Mouse (Mus musculus) lung, embryonic 15.5 days (tissue): Measurements from ENCODE around the gene Fgfr2. TPM values are rescaled to one million over a fixed set of nuclear protein-coding genes. Genes with fewer than 3 reads are reported as not detected.

ENCODE experiments used
- ATAC-seq: fragments of 200-750 bp; cut with Nextera tagmentation; 2 replicates; pipeline ENCODE4 v1.8.0; 2017; ENCODE audit warnings: moderate number of reproducible peaks, borderline replicate concordance; ENCODE audit not compliant: low FRiP score, low TSS enrichment; ENCODE audit errors: extremely low read depth
- H3K27ac ChIP-seq: fragments of 300-500 bp; sonication (generic); 2 replicates; pipeline ENCODE4 v1.5.1; 2015; ENCODE audit warnings: moderate library complexity, mild to moderate bottlenecking, inconsistent platforms
- H3K27me3 ChIP-seq: fragments of 300-500 bp; sonication (generic); 2 replicates; pipeline ENCODE4 v1.6.1; 2015; ENCODE audit warnings: inconsistent platforms
- H3K36me3 ChIP-seq: fragments of 300-500 bp; sonication (generic); 2 replicates; pipeline ENCODE4 v1.6.1; 2015; ENCODE audit warnings: inconsistent platforms
- H3K4me1 ChIP-seq: fragments of 300-500 bp; sonication (generic); 2 replicates; pipeline ENCODE4 v1.6.1; 2015; ENCODE audit warnings: inconsistent platforms
- H3K4me2 ChIP-seq: fragments of 300-500 bp; sonication (generic); 2 replicates; pipeline ENCODE4 v1.6.1; 2015; ENCODE audit warnings: inconsistent platforms, mild to moderate bottlenecking, moderate library complexity
- H3K4me3 ChIP-seq: fragments of 300-500 bp; sonication (generic); 2 replicates; pipeline ENCODE4 v1.5.1; 2015; ENCODE audit warnings: mild to moderate bottlenecking, inconsistent platforms
- H3K9ac ChIP-seq: fragments of 300-500 bp; sonication (generic); 2 replicates; pipeline ENCODE4 v1.6.1; 2015; ENCODE audit warnings: inconsistent platforms
- H3K9me3 ChIP-seq: fragments of 300-500 bp; sonication (generic); 2 replicates; pipeline ENCODE4 v1.6.1; 2016; ENCODE audit warnings: inconsistent platforms
- WGBS: fragments of 180-500 bp; shearing (Covaris S2); methylation state at CpG from one replicate; pipeline ENCODE4 v1.1.7; 2015; 5-methylcytosine and 5-hydroxymethylcytosine counted together
- polyA plus RNA-seq: library from polyadenylated mRNA; unstranded; fragments of >200 nt; fragmentation: Nextera tagmentation; extraction: Ambion mirVana; gene quantifications from 2 replicates; pipeline ENCODE4 v1.2.1, GENCODE M21; 2015

The Fgfr2 gene
- polyA plus RNA-seq, 1 experiment from 2014 or later = 160 TPM

DNA sequence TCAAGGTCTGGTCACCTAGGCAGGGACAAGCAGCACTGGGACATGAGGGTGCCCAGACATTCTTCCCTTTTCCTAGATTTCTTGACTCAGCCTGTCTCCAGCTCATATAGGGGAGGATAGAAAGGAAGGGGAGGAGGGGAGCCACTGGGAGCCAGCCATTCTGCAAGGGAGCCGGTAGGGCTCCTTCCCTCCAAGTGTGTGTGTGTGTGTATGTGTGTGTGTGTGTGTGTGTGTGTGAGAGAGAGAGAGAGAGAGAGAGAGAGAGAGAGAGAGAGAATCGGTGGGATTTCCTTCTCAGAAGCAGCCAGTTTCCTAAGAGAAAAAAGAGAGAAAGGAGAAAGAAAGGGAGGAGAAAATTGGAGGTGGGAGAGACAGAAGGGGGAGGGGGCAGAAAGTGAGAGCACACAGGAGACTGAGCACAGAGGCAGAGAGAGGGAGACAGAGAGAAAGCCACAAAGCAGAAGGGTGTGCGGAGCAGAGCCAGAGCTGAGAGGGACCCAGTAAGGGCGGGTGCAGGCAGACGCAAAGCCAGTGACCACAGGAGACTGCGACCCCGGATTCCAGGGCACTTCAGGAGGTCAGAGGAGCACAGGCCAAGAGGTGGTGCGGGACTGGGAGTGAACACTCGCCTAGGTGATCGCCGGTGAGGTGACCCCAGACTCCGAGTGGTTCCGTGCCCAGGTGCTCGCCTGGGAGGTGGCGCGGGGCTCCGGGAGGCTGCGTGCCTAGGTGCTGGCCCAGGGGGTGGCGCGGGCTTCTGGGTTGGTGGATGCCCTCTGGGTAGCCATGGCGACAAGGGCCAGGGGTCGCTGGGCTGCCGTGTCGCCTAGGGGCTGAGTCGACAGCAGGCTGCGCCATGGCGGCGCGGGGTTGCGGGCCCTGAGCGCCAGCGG lies 1156.9 kb downstream of the Fgfr2 start, which contains the start of gene Gpr26:
Gene Gpr26 (plus strand): TSS at position 438 of the 893 bp plus-strand sequence.
- Histone ChIP-seq H3K27me3 (peaks cover 42% of the 10 kb centered on the region), H3K4me2 (no peak within 1 kb of the TSS), H3K9ac (no peak within 1 kb of the TSS), H3K36me3 (no peaks in the 10 kb centered on the region), H3K27ac (no peak within 1 kb of the TSS), H3K4me1 (no peaks in the 10 kb centered on the region), H3K9me3 (no peaks in the 10 kb centered on the region), H3K4me3 (no peak within 1 kb of the TSS)
- peak; percentile 19; the same call in 1 of the 2 replicates for ATAC-seq
- 3% methylated on average over 32 of the region's 32 CpGs for WGBS

DNA sequence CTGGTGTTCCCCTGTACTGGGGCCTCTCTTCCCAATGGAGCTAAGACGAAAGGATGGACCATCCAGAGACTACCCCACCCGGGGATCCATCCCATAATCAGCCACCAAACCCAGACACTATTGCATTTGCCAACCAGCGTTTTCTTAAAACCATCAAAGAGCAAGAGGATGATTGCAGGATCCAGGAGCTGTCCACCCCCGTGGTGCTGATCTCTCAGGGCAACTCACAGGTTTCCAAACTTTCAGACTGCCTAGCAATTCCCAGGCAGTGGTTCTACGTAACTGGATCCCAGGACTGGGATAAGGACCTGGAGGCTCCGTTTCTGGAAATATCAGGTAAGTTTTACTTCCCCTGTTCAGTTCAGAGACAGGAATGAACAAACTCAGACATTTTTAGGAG lies 1162.6 kb downstream of the Fgfr2 start:
- no peaks in the 10 kb centered on the region for H3K4me1 ChIP-seq
- H3K4me3 ChIP-seq = no peak overlapping the region
- no peak for ATAC-seq
- H3K27me3 ChIP-seq = peaks cover 7% of the 10 kb centered on the region
- H3K27ac ChIP-seq = no peak overlapping the region
- 25% methylated on average over 6 of the region's 6 CpGs for WGBS
- no peaks in the 10 kb centered on the region for H3K36me3 ChIP-seq
- H3K4me2 ChIP-seq = no peak overlapping the region
- no peaks in the 10 kb centered on the region for H3K9me3 ChIP-seq
- no peak overlapping the region for H3K9ac ChIP-seq

DNA sequence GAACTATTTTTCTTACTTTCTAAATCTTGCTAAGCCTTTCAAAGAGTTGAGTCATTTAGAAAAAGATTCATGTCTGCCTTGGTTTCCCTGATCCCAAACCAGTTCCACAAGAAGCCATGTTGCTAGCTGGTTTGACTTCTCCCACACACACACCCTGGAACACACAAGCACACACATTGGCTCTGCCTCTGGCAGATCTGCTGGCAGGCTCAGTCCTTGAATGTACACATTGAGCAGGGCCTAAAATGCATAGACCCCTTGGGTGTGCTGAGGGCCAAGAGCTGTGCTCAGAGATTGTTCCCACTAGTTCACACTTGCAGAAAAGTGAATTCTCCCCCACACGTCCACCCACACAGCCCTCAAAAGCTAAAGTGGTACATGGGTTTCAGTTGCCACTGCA lies 1164.4 kb downstream of the Fgfr2 start:
- Histone ChIP-seq H3K4me1 (no peaks in the 10 kb centered on the region), H3K9ac (no peak overlapping the region), H3K36me3 (no peaks in the 10 kb centered on the region), H3K4me2 (no peak overlapping the region), H3K4me3 (no peak overlapping the region), H3K27ac (no peak overlapping the region), H3K27me3 (no peaks in the 10 kb centered on the region), H3K9me3 (no peaks in the 10 kb centered on the region)
- 43% methylated on average over 1 of the region's 1 CpGs for WGBS
- ATAC-seq = no peak

DNA sequence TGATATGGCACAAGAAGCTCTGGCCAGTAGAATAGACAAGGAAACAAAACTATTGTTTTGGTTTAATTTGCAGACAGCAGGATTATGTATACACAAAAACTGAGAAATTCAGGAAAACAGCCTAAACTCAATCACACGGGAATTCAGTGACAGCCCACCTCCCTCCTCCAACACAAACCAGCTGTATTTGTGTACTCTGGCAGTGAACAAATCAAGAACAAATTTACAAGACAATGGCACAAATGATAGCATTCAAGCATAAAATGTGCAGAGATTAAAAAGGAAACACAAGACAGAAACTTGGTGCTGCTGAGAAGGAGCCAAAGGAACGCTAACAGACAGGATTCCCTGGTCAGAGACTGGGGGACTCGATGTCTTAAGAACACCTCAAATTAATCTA lies 1169.7 kb downstream of the Fgfr2 start:
- no peaks in the 10 kb centered on the region for H3K36me3 ChIP-seq
- 72% methylated on average over 3 of the region's 3 CpGs for WGBS
- H3K4me1 ChIP-seq = no peaks in the 10 kb centered on the region
- H3K9ac ChIP-seq = no peak overlapping the region
- ATAC-seq = no peak
- no peaks in the 10 kb centered on the region for H3K9me3 ChIP-seq
- H3K27ac ChIP-seq = no peak overlapping the region
- H3K4me3 ChIP-seq = no peak overlapping the region
- no peaks in the 10 kb centered on the region for H3K27me3 ChIP-seq
- no peak overlapping the region for H3K4me2 ChIP-seq

DNA sequence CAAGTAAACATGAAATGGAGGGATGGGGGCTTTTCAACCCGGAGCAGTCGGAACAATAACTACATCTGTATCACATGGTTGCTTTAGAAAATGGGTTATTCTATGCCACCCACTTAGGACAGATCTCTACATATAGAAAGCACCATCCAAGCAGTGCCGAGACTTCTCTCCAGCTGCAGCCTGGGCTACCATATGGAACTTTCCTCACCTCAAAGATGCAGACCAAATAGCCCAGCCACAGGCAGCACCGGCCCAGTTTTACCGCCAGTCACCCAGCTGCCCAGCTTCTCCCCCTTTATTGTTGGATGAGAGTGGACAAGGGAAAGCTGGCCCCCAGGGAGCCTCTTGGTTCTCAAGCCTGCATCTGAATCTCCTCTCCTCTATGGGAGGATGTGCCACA lies 1172.0 kb downstream of the Fgfr2 start:
- no peaks in the 10 kb centered on the region for H3K27me3 ChIP-seq
- no peak overlapping the region for H3K4me2 ChIP-seq
- no peaks in the 10 kb centered on the region for H3K9me3 ChIP-seq
- H3K4me3 ChIP-seq = no peak overlapping the region
- H3K36me3 ChIP-seq = no peaks in the 10 kb centered on the region
- H3K9ac ChIP-seq = no peak overlapping the region
- no peak overlapping the region for H3K27ac ChIP-seq
- no peaks in the 10 kb centered on the region for H3K4me1 ChIP-seq
- WGBS = 73% methylated on average over 5 of the region's 5 CpGs
- ATAC-seq = no peak

DNA sequence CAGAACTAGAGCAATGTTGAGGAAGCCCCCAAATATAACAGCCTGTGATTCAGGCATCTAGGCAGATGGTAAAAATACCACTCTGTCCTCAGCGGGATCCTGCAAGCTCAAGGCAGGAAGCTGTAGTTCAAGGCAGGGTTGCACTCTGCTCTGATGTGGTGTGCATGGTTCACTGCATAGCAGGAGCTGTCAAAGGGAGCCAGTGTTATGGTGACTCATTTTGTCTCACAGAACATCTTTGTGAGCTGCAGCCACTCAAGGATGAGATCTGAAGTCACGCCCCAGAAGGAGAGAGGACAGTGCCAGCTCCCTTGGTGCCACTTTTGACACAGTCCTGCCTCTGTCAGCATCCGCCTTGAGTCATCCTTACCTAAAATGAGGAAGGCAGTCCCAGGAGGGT lies 1185.5 kb downstream of the Fgfr2 start:
- H3K27ac ChIP-seq = no peak overlapping the region
- no peaks in the 10 kb centered on the region for H3K27me3 ChIP-seq
- no peaks in the 10 kb centered on the region for H3K4me1 ChIP-seq
- 73% methylated on average over 3 of the region's 3 CpGs for WGBS
- no peak for ATAC-seq
- no peak overlapping the region for H3K4me3 ChIP-seq
- H3K9ac ChIP-seq = no peak overlapping the region
- H3K4me2 ChIP-seq = no peak overlapping the region
- no peaks in the 10 kb centered on the region for H3K36me3 ChIP-seq
- H3K9me3 ChIP-seq = no peaks in the 10 kb centered on the region

DNA sequence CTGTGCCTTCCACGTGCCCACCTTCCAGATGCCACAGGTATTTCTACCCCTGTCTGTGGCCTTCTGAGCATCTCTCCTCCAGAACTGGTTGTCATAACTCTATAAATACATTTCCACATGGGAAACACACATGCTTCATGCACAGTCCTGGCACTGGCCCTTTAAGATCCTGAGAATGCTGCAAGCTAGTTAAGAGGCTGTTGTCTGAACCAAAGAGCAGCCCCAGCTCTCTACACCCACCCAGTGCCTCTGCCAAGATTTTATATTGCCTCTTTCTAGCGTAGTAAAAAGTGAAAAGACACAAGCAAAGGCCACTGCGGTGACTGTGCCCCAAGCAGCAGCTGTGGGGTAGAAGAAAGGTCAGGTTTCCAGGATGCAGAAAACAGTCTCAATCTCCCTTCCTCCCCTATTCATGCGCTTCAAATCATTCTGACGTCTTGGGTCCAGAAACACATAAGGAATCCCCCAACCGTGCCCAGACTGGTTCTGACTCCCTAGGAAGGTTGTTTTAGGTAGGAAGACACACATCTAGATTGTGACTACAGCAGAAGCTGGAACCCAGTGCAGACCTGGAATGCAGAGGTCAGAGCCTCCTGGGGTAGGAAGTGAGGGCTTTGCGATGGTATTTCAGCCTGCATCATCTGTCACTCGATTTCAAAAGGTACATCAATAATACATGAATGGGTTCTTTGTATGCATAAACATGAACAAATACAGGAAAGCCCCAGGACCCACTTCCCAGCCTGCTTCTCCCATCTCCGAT lies 1195.7 kb downstream of the Fgfr2 start:
- H3K4me3 ChIP-seq = no peak overlapping the region
- no peak overlapping the region for H3K27ac ChIP-seq
- H3K4me2 ChIP-seq = no peak overlapping the region
- no peaks in the 10 kb centered on the region for H3K9me3 ChIP-seq
- H3K27me3 ChIP-seq = no peaks in the 10 kb centered on the region
- 50% methylated on average over 9 of the region's 9 CpGs for WGBS
- no peak overlapping the region for H3K9ac ChIP-seq
- no peaks in the 10 kb centered on the region for H3K4me1 ChIP-seq
- ATAC-seq = no peak
- H3K36me3 ChIP-seq = no peaks in the 10 kb centered on the region

DNA sequence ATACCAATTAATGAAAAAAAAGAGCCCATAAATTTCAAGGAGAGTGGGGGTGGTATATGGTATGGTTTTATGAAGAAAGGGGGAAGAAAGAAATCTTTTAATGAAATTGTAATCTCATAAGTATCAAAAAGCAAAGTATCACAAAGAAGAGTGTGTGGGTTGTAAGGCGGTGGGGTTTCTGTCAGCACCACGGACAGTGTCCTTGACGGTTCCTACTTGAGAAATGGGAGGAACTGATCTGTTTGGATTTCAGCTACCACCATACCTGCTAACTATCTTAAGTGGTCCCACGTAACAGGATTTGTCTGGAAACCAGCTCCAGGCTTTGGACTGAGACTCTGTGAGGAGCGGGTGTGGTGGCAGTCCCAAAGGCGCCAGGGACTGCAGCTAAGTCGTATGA lies 1205.8 kb downstream of the Fgfr2 start:
- no peaks in the 10 kb centered on the region for H3K9me3 ChIP-seq
- no peak overlapping the region for H3K4me2 ChIP-seq
- H3K36me3 ChIP-seq = no peaks in the 10 kb centered on the region
- 31% methylated on average over 7 of the region's 7 CpGs for WGBS
- no peak overlapping the region for H3K4me3 ChIP-seq
- H3K27ac ChIP-seq = no peak overlapping the region
- no peak overlapping the region for H3K9ac ChIP-seq
- no peaks in the 10 kb centered on the region for H3K27me3 ChIP-seq
- no peaks in the 10 kb centered on the region for H3K4me1 ChIP-seq
- no peak for ATAC-seq

DNA sequence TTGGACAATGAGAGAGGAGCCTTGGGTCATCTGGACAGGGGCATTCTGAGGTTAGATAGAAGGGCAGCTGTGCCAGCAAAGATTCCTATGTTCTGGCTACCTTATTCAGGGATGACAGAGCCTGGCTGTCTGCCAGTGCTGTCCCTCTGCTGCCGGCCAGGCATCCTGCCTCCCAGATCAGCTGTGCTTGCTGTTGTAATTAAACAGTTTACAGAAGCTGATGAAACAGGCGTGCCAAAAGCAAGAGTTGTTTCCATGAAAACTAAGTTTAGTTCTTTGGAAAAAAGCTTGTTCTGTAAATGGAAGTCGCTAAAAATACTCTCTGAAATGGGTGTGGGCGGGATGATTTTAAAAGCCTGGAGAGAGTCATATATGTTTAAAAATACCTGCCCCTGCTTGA lies 1213.5 kb downstream of the Fgfr2 start:
- Histone ChIP-seq H3K4me1 (peaks cover 2% of the 10 kb centered on the region; the same call in 1 of the 2 replicates), H3K4me3 (no peak overlapping the region), H3K4me2 (no peak overlapping the region), H3K9me3 (no peaks in the 10 kb centered on the region), H3K36me3 (no peaks in the 10 kb centered on the region), H3K27ac (no peak overlapping the region), H3K27me3 (no peaks in the 10 kb centered on the region), H3K9ac (no peak overlapping the region)
- ATAC-seq = no peak
- WGBS = 35% methylated on average over 4 of the region's 4 CpGs

DNA sequence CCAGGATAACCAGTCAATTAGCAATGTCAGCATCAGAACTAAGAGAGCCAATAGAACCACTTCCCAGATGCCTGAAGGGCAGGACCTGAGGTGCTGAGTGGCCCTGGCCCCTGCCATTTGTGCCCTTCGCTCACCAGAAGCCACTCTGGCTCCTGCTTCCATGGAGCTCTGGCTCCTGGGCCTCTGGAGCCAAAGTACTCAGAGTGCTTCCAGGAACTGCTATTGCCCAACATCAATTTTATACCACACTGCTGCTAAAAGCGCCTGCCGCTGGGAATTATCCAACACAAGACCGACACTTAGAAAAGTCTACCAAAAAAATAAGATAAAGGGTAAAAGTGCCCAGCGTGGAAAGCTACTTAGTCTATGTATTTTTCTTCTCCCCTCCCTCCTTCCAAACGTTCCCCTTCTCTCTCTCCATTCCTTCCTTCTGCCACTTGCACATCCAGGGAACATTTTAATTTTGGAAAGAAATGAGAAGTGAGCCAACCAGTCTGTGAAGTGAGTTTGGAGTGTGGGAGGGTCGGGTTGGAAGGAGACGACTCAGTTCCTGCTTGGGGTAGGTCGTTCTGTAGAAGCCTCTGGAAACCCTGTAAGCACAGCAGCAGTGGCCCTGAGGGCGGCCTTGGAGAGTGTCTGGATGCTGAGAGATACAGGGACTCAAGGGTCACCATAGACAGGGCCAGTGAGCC lies 1216.5 kb downstream of the Fgfr2 start:
- no peak for ATAC-seq
- 70% methylated on average over 10 of the region's 10 CpGs for WGBS

DNA sequence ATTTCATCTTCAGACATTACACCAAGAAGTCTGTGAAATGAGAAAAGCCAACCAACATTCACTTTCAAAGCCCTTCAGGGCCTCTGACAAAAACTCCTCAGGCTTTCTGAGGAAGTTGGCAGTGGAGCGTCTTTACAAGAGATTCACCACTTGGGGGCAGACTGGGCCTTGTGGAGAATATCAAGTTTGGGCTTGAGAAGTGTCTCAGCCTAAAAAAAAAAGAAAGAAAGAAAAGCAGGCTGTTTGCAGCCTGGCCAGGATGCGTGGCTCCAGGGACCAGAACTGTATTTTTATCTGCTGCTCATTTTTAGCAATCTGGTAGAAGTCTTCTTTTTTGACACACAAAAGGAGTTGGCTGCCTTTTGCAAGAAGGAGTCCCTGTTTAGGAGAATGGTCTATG lies 1223.8 kb downstream of the Fgfr2 start:
- H3K4me1 ChIP-seq = no peaks in the 10 kb centered on the region
- no peaks in the 10 kb centered on the region for H3K36me3 ChIP-seq
- H3K9ac ChIP-seq = no peak overlapping the region
- WGBS = 2% methylated on average over 2 of the region's 2 CpGs
- ATAC-seq = no peak
- no peak overlapping the region for H3K27ac ChIP-seq
- no peaks in the 10 kb centered on the region for H3K9me3 ChIP-seq
- H3K27me3 ChIP-seq = no peaks in the 10 kb centered on the region; the same call in 1 of the 2 replicates
- no peak overlapping the region for H3K4me3 ChIP-seq
- H3K4me2 ChIP-seq = no peak overlapping the region

More for the DNA sequence above, 1216.5 kb downstream of the Fgfr2 start:
- Histone ChIP-seq H3K4me1 (peaks cover 2% of the 10 kb centered on the region; the same call in 1 of the 2 replicates), H3K4me3 (no peak overlapping the region), H3K9me3 (no peaks in the 10 kb centered on the region), H3K27ac (no peak overlapping the region), H3K27me3 (no peaks in the 10 kb centered on the region), H3K36me3 (no peaks in the 10 kb centered on the region), H3K9ac (no peak overlapping the region), H3K4me2 (no peak overlapping the region)
